Mouse (Mus musculus): Measurements from ENCODE around the gene Coro1b. TPM values are rescaled to one million over a fixed set of nuclear protein-coding genes. Genes with fewer than 3 reads are reported as not detected.

Coro1b gene
- total and polyA plus RNA-seq, 3 experiments = 154 to 202 (median 199) TPM

GRCm38 (mm10) chr19:4142416-4143173 is 5.8 kb upstream of the Coro1b start:
- DNase-seq = no peak

GRCm38 (mm10) chr19:4143759-4144268 is 4.6 kb upstream of the Coro1b start, which contains the start of gene Cabp4:
TSS of gene Cabp4 (minus strand) at chr19:4144033.
- DNase-seq = no peak

DNA sequence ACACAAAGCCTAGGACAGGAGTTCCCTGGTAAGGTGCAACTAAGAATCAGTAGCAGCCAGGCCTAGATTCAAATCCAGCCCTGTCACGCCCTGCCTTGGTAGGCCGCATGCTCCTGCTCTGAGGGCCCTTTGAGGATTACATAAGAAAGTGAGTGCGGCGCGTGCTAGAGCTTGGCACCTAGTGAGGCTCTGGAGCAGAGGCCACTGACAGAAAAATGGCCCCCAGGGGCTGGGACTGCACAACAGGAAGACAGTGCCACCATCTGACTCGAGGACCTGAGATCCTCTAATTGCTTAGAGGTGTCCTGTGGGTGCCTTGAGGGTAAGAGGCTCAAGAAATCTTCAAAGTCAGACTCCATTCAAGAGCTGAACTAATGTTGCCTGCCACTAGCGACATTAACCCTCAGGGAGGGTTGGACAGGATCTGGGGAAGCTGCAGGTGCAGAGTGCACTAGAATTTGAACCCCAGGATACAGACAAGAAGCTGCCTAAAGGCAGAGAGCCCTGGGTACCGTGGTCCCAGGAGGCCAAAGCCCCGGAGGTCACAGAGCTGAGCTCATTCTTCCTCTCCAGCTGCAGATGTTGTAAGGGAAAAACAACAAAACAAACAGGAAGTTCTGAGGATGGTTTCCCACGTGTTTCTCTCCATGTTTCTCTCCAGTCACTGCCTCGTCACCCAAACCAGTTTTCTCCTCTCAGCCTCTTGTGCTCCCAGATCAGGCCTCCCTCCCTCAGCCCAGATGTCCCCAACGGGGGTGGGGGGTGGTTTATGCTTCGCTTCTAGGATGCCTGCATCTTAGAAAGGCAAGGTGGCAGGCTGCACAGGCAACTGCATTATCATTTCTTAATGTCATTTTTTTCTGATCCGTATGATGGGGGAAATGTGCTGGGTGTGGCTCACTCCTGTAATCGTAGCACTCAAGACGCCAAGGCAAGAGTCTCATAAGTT is 3.6 kb upstream of the Coro1b start:
- no peak for DNase-seq

GRCm38 (mm10) chr19:4145936-4146335 is 2.5 kb upstream of the Coro1b start:
- DNase-seq = no peak

GRCm38 (mm10) chr19:4146366-4147021 is 1.9 kb upstream of the Coro1b start:
- no peak for DNase-seq

DNA sequence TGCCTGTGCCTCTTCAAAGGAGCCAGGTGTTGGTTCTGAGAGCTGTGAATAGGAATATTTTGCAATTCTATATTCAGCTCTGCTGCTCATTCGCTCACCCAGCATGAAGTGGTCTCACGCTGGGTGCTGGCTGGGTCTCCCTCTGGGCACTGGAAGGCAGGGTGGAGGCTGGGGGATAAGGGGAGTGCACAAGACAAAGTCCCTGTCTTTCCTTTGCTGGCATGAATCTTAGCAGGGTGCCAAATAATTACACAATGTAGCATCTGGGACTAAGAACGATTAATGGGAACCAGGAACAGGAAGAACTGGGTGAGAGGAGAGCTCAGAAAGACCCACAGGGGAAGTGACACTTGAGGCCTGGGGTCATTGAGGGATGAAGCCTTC is 1.4 kb upstream of the Coro1b start:
- no peak for DNase-seq

DNA sequence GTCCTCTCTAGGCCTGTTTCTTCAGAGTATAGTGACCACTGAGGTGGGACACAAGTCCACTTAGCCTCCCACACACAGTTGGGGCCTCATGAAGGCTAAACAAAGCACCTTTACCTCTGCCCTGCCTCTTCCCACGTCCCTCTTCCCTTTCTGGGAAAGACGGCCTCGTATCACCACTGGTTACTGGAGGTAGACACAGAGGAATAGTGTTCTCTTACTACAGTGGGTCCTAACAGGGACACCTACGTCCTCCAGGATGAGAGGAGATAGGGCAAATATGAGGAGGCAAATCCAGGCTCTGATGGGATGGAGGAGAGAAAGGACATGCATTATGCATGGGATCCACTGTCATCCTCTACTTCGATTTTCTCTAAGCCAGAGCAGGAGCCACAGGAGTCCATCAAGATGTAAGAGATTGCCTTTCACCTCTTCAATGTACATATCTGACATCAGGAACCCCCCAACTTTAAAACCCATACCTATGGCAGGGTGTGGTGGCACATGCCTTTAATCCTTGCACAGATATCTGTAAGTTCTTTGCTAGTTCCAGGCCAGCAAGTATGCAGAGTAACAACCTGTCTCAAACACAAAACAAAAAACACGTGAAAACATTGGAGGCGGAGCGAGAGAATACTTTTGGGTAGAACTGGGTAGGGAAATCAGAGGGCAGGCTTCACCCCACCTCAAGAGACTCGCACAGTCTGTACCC is 483 bp upstream of the Coro1b start:
- no peak for DNase-seq

DNA sequence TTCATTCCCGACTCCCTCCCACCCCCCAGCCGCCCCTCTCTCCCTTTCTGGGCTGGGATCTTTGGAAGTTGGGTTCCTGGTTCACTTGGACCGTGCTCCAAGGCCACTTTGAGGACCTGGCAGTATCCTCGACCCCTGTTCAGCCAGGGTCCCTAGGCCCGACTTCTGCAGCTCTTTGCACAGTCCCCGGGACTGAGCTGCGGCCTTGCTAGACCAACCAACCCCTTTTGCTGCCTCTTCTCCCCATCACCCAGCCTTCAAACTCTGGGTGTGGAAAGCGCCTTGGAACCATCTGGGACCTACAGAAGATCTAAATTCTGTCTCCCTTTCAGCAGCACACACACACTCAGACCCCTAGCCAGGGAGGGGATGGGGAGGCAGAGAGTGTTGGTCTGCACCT is 400 bp downstream of the Coro1b start:
- no peak for DNase-seq

DNA sequence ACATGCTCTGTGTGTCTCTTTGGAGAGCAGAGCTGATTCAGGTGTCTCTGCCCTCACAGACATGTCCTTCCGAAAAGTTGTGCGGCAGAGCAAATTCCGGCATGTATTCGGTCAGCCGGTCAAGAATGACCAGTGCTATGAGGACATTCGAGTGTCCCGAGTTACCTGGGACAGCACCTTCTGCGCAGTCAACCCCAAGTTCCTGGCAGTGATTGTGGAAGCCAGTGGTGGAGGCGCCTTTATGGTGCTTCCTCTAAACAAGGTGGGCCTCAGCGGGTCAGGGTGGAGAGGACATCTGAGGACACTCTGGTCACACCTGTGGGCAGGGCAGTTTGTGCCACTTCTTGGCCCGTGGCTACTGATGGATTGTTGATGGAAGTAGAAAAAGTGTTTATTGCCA is 864 bp downstream of the Coro1b start:
- no peak for DNase-seq

- DNase-seq = no peak
Measured at GRCm38 (mm10) chr19:4149764-4150461, 1.5 kb downstream of the Coro1b start.

- DNase-seq = no peak
Measured at GRCm38 (mm10) chr19:4150567-4151487, 2.4 kb downstream of the Coro1b start.

DNA sequence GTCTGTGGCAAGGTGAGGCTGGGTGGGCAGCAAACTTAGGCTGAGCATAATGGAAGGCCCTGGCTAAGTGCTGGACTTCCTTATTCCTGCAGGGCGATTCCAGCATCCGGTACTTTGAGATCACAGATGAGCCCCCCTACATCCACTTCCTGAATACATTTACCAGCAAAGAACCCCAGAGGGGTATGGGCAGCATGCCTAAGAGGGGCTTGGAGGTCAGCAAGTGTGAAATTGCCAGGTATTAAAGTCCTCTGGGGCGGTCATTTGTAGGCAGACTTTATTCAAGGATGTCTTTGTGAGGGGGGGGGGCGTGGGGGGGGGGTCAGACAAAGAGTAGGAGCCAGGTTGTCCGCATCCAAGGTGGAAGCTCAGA is 3.1 kb downstream of the Coro1b start:
- DNase-seq = no peak

- peak; percentile 64 for DNase-seq
Measured at GRCm38 (mm10) chr19:4151898-4152297, 3.5 kb downstream of the Coro1b start.

DNA sequence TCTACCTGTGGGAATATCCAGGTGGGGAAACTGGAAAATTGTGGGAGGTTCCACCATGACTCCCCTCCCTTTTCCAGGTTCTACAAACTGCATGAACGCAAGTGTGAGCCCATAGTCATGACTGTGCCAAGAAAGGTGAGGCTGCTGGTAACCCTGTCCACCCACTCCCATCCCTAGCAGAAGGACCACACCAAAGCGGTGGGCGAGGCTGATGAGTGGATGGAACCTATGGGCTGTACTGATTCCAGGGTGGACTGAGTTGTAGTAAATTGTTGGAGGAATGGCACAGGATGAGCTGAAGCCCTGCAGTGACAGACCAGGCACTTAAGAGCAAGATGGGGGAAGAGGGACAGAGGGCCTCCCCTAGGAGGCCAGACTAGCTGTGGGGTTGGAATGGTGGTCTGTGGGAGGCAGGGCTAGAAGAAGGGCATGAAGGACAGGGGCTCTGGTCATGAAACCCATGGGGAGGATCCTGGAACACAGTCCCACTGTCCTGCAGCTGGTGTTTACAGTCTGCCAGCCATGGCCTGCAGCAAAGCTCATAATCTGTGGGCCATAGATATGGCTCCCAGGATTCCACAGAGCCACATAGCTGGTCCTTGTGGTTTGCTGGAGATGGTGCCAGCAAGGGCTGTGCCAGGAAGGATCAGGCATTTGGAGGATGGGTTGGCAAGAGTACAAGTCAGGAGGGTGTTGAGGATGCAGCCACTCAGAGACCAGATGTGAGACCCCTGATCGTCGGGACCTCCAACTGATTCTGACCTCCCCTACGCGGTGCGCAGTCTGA is 4.2 kb downstream of the Coro1b start:
- no peak for DNase-seq

- DNase-seq = no peak
Measured at GRCm38 (mm10) chr19:4153232-4153654, 4.8 kb downstream of the Coro1b start, which contains the start of gene Ptprcap. TSS of gene Ptprcap (plus strand) at chr19:4153604.

DNA sequence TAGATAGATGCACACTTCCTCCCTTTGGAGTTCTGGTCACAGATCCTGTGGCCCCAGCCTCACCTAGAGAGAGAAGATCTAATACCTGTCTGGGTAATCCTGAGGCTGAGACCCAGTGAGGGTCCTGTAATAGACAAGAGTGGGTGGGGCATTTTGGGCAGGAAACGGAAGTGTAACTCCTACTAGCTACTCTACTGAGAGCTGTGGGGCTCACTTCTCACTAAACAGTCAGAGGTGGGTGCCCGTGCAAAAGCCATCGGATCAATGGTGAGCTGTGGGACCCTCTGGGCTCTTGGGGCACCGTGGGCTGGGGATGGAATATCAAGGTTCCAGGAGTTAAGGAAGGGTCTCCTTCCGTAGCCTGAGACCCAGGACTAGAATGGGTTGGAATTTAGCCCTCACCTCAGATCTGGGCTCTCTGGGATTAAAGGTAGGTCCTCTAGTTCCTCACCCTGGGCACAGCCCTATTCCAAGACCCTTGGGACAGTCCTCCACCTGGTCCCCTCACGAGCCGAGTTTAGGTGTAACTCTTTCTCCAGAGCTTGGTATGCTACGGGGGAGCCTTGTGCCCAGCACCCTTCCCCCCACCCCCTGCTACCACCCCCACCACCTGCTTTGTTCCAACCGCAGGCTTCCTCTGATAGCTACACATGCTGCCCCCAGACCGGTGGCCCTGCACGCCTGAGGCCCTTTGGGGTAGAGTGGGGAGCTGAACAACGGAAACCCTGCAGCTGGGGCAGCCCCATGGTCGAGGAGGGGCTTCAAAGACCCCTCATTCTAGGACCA is 6.2 kb downstream of the Coro1b start:
- DNase-seq = no peak

DNA sequence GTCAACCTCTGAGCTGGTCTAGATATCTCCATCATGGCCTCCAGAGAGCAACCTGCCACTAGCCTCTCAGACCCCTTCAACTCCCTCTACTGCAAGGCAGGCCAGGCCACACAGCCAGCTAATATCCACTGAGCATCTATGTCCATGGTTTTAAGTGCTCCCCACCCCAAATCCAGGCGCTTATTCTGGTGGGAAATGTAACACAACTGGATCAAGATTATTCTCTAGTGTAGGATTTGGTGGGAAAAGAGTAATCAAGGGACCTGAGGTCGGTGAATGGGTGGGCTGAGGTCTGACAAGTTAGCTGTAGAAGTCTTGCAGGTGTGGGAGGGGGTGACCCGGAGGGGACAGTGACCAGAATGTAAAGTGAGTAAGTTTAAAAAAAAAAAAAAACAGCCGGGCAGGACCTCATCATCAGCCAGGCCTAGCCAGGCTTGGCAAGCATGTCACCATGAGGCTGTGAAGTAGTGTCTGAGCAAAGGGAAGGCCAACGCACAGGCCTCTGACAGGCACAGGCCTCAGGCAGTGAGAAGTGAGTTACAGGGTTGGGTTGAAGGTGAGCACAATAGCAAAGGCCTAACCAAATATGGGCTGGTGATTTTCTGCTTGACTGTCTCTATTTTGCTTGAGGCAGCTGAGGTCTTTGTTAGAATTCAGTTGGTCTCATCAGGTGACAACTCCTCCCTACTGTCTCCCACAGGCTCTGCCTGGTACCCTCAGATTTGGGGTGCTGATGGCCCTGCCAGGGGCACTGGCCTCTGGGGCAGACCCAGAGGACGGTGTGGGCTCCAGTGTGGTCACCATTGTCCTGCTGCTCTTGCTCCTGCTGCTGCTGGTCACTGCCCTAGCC is 7.0 kb downstream of the Coro1b start:
- no peak for DNase-seq
